Mouse (Mus musculus): ENCODE measurements around the gene Rreb1.

The Rreb1 gene

DNA sequence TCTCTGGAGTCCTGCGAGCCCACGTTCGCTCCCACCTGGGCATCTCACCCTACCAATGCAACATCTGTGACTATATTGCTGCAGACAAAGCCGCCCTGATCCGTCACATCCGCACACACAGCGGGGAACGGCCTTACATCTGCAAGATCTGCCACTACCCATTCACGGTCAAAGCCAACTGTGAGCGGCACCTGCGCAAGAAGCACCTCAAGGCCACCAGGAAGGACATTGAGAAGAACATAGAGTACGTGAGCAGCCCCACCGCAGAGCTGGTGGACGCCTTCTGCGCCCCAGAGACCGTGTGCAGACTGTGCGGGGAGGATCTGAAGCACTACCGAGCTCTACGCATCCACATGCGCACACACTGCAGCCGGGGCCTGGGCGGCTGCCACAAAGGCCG is 152.4 kb downstream of the Rreb1 start:
- DNase-seq (ENCODE audit: low read depth, low spot score), result no peak
- peaks cover 27% of the 10 kb centered on the region for H3K36me3 ChIP-seq (ENCODE audit: control insufficient read depth, insufficient read depth, low read length, poor library complexity, severe bottlenecking)
- H3K27me3 ChIP-seq (ENCODE audit: control insufficient read depth, insufficient read depth, low read length, poor library complexity, severe bottlenecking), result no peaks in the 10 kb centered on the region

DNA sequence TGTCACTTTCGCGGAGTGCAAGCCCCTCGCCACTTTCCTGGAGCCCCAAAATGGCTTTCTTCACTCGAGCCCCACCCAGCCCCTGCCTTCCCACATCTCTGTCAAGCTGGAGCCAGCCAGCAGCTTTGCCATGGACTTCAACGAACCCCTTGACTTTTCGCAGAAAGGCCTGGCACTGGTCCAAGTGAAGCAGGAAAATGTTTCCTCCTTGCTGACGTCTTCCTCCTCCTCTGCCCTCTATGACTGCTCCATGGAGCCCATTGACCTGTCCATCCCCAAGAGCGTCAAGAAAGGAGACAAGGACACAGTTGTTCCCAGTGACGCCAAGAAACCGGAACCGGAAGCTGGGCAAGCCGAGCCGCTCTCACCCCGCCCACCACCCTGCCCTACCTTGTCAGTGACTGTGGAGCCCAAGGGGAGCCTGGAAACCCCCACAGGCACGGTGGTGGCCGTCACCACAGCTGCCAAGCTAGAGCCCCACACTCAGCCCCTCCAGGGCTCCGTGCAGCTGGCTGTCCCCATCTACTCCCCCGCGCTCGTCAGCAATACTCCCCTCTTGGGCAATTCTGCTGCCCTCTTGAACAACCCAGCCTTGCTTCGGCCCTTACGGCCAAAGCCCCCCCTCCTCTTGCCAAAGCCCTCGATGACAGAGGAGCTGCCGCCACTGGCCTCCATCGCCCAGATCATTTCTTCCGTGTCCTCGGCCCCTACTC is 153.2 kb downstream of the Rreb1 start:
- Histone ChIP-seq H3K27me3 (ENCODE audit: control insufficient read depth, insufficient read depth, low read length, poor library complexity, severe bottlenecking) (no peaks in the 10 kb centered on the region), H3K36me3 (ENCODE audit: control insufficient read depth, insufficient read depth, low read length, poor library complexity, severe bottlenecking) (peaks cover 27% of the 10 kb centered on the region)
- no peak for DNase-seq (ENCODE audit: low read depth, low spot score)

DNA sequence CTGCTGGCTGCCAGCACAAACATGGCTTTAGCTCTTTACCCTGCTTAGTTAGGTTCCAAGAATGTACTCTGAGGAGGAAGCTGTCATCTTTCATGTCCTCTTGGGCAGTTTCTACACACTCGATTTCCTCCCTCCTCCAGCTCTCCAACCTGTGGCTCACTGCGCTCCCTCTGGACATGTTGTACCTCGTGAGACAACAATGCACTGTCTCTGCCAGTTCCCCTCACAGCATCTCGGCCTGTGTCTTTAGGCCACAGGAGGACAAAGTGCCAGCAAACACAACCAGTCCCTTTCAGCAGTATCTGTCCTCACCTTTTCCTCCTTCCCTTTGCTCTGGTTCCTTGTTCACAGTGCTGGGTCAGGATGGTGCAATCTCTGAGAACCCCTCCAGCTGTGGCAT is 155.9 kb downstream of the Rreb1 start:
- peaks cover 27% of the 10 kb centered on the region for H3K36me3 ChIP-seq (ENCODE audit: control insufficient read depth, insufficient read depth, low read length, poor library complexity, severe bottlenecking)
- DNase-seq (ENCODE audit: low read depth, low spot score), result no peak
- H3K27me3 ChIP-seq (ENCODE audit: control insufficient read depth, insufficient read depth, low read length, poor library complexity, severe bottlenecking), result no peaks in the 10 kb centered on the region

DNA sequence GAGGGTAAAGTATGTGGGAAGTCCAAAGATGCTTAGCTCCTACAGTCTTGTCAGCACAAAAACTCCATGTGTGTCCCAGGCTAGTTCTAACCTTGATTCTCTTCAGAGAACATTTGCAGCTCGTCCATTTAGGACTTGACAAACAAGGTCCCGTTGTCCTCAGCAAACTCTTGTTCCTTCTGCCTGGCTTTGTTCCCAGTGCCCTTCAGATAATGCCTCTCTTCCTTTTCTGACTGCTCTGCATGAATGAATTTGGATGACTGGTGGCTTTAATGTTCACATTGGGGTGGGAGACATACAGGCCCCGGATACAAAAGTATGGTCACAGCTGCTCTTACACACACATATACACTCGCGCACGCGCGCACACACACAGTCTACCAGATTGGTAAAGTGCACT is 156.7 kb downstream of the Rreb1 start:
- peaks cover 26% of the 10 kb centered on the region for H3K36me3 ChIP-seq (ENCODE audit: control insufficient read depth, insufficient read depth, low read length, poor library complexity, severe bottlenecking)
- no peak for DNase-seq (ENCODE audit: low read depth, low spot score)
- H3K27me3 ChIP-seq (ENCODE audit: control insufficient read depth, insufficient read depth, low read length, poor library complexity, severe bottlenecking), result no peaks in the 10 kb centered on the region

DNA sequence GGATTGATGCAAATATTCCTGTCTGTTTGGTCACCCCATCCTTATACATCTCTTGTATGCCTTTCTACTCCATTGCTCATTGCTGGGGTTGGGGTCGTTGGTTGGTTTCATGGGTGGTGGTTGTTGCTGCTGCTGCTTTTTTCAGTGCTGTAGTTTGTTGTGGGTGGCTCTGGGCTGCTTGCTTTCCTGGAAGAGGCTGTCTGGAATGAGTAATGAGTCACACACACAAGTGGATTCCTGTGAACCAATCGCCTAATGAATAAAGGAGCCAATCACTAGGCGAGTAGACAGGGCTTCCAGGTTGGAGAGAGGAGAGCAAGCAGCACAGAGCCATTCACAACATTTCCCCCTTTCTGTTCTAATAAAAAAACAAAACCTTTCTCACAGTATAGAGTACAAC is 158.2 kb downstream of the Rreb1 start:
- Histone ChIP-seq H3K27me3 (ENCODE audit: control insufficient read depth, insufficient read depth, low read length, poor library complexity, severe bottlenecking) (no peaks in the 10 kb centered on the region), H3K36me3 (ENCODE audit: control insufficient read depth, insufficient read depth, low read length, poor library complexity, severe bottlenecking) (peaks cover 22% of the 10 kb centered on the region)
- no peak for DNase-seq (ENCODE audit: low read depth, low spot score)

DNA sequence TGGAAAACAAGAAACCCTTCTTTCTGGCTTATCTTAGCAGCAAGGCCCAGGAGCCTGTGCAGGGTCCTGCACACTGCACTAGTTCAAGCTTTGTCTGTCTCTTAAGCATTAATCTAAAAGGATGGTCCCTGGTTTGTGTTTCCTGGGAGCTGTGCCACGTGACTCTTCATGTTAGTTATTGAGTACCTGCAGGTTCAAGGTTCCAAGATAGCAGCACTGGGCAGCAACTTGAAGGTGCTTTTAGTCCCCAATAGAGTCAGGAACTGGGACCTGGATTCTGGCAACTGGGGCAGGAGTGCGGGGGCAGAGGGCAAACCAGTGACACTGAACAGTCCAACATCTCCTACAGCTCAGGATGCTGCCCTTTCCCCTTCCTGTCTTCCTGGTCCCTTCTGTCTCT is 162.0 kb downstream of the Rreb1 start:
- DNase-seq (ENCODE audit: low read depth, low spot score), result no peak
- H3K36me3 ChIP-seq (ENCODE audit: control insufficient read depth, insufficient read depth, low read length, poor library complexity, severe bottlenecking), result peaks cover 6% of the 10 kb centered on the region
- no peaks in the 10 kb centered on the region for H3K27me3 ChIP-seq (ENCODE audit: control insufficient read depth, insufficient read depth, low read length, poor library complexity, severe bottlenecking)

DNA sequence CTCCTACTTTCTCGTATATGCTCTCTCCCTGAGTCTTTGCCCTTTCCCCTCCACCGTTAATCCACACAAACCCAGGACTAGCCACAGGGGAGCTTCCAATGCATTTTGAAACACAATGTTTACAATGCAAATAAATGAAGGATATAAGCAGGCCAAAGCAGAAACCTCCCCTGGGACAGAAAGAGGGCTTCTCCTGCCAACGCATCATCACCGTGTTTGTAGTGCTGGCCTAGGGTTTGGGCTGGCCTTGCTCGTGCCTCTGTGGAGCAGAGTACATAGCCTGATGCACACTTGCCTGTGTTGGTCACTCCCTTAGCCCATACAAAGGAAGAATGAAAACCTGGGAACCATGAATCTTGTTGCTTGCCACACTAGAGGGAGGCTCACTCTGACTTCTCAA is 162.4 kb downstream of the Rreb1 start:
- DNase-seq (ENCODE audit: low read depth, low spot score), result no peak

DNA sequence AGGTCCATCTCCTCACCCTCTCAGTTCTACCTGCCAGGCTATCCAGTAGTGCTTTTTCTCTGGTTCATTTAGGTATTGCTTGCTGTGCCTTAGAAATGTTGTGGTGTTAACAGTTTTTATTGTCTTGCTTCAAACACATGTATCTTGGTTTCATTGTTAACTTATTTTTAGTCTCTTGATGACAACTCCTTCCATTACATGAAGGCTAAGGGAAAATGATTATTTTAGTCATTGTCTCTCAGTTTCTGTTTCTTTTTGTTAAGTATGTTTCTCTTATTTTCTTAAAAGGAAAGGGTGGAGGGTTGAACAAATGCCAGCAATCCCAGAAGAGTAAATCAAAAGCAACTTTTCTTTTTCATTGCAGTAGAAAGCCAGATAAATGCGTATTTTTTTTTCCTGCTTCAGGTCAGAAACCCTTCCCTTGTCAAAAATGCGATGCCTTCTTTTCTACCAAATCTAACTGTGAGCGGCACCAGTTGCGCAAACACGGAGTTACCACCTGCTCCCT is 163.0 kb downstream of the Rreb1 start:
- DNase-seq (ENCODE audit: low read depth, low spot score), result no peak
- no peaks in the 10 kb centered on the region for H3K27me3 ChIP-seq (ENCODE audit: control insufficient read depth, insufficient read depth, low read length, poor library complexity, severe bottlenecking)
- peaks cover 6% of the 10 kb centered on the region for H3K36me3 ChIP-seq (ENCODE audit: control insufficient read depth, insufficient read depth, low read length, poor library complexity, severe bottlenecking)

More for the DNA sequence above, 162.4 kb downstream of the Rreb1 start:
- H3K27me3 ChIP-seq (ENCODE audit: control insufficient read depth, insufficient read depth, low read length, poor library complexity, severe bottlenecking), result no peaks in the 10 kb centered on the region
- H3K36me3 ChIP-seq (ENCODE audit: control insufficient read depth, insufficient read depth, low read length, poor library complexity, severe bottlenecking), result peaks cover 6% of the 10 kb centered on the region

DNA sequence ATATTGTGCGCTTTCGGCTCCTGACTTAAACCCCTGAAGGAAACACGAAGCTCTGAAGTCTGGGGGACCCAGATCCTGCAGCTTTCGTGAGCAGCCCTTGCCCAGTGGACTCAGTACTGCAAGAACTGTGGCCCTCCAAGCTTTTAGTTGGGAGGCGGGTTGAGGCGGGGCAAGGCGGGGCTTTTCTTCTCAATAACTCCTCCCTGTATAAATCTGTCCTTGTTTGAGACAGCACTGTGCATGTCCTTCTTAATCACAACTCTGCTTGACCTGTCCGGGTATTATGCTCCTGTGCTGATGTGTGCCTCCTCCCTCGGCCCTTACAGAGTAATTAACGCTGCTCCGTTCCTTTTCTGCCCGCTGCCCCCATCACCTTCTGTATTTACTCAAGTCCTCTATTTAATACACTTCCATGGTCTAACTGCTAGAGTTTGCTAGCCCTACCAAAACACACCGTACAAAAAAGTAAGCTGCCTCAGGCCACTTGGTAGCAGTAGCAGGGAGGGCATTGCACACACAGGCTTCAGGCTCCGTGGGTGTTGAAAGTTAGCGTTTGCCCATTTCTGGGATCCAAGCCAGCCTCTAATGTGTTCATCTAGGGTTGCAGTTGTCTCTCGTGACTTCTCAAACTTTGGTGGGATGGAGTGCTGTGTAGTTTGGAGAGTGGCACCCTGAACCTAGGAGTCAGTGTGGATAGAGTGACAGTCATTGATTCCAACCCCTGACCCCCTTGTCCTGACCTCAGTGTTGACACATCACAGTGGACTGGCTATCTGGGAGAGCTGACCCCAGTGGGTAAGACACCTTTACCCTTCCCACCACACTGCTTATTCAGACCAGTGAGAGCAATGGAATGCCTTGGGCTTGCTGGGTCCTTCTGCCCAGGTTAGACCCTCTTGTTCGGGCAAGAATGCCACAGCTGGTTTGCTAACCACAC is 164.0 kb downstream of the Rreb1 start:
- H3K27me3 ChIP-seq (ENCODE audit: control insufficient read depth, insufficient read depth, low read length, poor library complexity, severe bottlenecking), result no peaks in the 10 kb centered on the region
- no peak for DNase-seq (ENCODE audit: low read depth, low spot score)
- H3K36me3 ChIP-seq (ENCODE audit: control insufficient read depth, insufficient read depth, low read length, poor library complexity, severe bottlenecking), result peaks cover 6% of the 10 kb centered on the region

DNA sequence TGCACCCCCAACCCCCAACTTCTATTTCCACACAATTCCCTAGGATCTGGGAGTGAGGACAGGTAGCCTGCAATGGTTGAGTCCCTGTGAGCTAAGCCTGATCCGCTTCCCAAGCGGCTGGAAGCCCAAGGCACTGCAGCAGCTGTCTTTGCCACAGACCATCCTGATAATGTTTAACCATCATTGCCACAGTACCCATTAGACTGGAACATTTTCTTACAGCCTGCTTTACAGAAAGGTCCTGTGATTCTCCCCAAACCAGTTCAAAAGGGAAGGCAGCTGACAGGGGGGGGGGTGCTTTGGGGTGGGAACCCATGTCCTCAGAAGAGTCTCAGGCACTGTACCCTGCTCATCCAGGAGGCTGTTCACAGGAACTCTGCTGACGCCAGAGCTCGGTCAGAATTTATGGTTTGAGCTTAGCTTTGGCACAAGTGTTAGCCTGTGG is 164.7 kb downstream of the Rreb1 start:
- Histone ChIP-seq H3K27me3 (ENCODE audit: control insufficient read depth, insufficient read depth, low read length, poor library complexity, severe bottlenecking) (no peaks in the 10 kb centered on the region), H3K36me3 (ENCODE audit: control insufficient read depth, insufficient read depth, low read length, poor library complexity, severe bottlenecking) (peaks cover 9% of the 10 kb centered on the region)
- no peak for DNase-seq (ENCODE audit: low read depth, low spot score)

DNA sequence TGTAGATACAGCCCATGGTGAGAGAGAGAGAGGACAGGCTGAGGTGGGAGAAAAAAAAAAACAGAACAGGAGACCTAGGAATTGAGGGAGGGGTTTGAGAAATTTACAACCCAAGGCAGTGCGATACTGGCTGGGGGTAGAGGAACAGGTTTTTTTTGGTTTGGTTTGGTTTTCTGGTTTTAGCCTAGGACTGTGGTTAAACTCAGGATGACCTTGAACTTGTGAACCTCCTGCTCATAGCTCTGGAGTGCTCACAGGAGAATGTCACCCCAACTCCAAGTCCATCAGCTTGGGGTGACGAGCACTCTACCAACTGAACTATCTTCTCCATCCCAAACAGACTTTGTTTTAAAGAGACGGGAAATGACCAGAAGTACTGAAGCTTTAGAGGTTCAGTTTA is 165.3 kb downstream of the Rreb1 start:
- Histone ChIP-seq H3K36me3 (ENCODE audit: control insufficient read depth, insufficient read depth, low read length, poor library complexity, severe bottlenecking) (peaks cover 10% of the 10 kb centered on the region), H3K27me3 (ENCODE audit: control insufficient read depth, insufficient read depth, low read length, poor library complexity, severe bottlenecking) (no peaks in the 10 kb centered on the region)
- DNase-seq (ENCODE audit: low read depth, low spot score), result no peak

DNA sequence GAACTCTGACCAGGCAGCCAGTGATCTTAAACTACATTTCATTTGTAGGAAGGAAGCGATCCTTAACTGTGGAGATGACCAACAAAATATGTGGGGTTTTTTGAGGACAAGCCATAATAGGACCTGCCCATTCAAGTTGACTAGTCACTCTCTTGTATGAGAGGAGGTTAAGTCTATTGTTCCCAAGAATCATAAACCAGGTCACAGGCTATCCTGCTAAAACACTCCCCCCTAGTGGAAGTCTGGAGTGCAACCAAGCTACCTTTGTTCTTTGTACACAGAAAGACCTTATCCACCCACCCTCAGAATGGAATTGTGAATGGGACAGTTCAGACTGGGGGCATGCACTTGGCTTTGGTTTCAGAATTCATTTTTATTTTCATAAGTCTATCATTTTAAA is 166.1 kb downstream of the Rreb1 start:
- peaks cover 11% of the 10 kb centered on the region for H3K36me3 ChIP-seq (ENCODE audit: control insufficient read depth, insufficient read depth, low read length, poor library complexity, severe bottlenecking)
- peak; percentile 51 for DNase-seq (ENCODE audit: low read depth, low spot score)
- no peaks in the 10 kb centered on the region for H3K27me3 ChIP-seq (ENCODE audit: control insufficient read depth, insufficient read depth, low read length, poor library complexity, severe bottlenecking)

DNA sequence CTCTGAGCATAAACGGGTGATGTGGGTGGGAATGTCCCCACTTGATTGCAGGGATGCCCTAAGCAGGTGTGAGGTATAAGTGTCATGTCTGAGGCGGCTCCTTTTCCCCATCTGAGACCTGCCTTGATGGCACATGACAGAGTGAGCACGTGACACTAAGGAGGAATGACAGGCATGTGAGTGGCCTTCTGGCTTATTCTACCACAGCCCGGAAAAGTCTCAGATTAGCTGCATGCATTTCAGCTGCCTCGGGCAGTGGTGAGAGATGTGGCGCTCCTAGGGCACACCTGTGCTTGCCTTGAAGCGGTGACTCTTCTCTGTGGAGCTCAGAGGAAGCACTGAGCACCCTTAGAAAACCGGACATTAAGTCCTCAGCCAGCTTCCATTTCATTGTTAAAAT is 167.2 kb downstream of the Rreb1 start:
- DNase-seq (ENCODE audit: low read depth, low spot score), result no peak
- Histone ChIP-seq H3K36me3 (ENCODE audit: control insufficient read depth, insufficient read depth, low read length, poor library complexity, severe bottlenecking) (peaks cover 11% of the 10 kb centered on the region), H3K27me3 (ENCODE audit: control insufficient read depth, insufficient read depth, low read length, poor library complexity, severe bottlenecking) (no peaks in the 10 kb centered on the region)

DNA sequence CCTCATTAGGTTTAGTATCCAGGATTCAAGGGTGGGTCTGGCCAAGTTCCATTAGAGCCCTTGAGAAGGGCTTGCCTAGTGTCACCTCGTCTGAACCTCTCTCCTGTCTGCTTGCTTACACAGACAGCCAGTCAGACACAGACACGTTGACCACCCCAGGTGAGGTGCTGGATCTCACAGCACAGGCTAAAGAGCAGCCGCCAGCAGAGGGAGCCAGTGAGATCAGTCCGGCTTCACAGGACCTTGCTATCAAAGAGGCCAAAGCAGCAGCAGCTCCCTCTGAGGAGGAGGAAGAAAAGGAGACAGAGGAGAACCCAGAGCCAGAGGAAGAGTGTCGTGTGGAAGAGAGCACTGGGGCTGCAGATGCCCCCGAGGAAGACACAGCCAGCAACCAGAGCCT is 168.5 kb downstream of the Rreb1 start:
- Histone ChIP-seq H3K36me3 (ENCODE audit: control insufficient read depth, insufficient read depth, low read length, poor library complexity, severe bottlenecking) (peaks cover 13% of the 10 kb centered on the region), H3K27me3 (ENCODE audit: control insufficient read depth, insufficient read depth, low read length, poor library complexity, severe bottlenecking) (no peaks in the 10 kb centered on the region)
- peak; percentile 86 for DNase-seq (ENCODE audit: low read depth, low spot score)

DNA sequence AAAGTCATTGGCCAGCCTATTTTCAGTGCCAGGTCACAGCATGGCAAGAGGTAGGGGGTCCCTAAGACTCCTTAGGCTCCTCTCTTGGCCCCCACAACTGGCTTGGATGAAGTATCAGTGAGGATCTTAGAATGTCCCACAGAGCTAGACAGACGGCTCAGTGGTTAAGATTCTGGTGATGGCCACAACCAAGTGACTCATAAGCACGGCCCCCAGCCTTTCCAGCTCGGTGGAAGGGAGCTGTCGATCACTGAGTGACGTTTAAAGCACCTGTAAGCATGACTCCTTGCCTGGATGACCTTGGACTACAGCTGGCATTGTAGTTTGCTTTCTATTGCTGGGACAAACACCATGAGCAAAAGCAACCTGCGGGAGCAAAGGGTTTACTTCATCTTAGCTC is 174.8 kb downstream of the Rreb1 start:
- DNase-seq (ENCODE audit: low read depth, low spot score), result no peak
- Histone ChIP-seq H3K36me3 (ENCODE audit: control insufficient read depth, insufficient read depth, low read length, poor library complexity, severe bottlenecking) (peaks cover 7% of the 10 kb centered on the region), H3K27me3 (ENCODE audit: control insufficient read depth, insufficient read depth, low read length, poor library complexity, severe bottlenecking) (no peaks in the 10 kb centered on the region)

Data from splenic B cell, adult 2 months (primary cell).